Mouse (Mus musculus) induced T-regulatory cell, adult 2 months (primary cell): ENCODE results near the gene Hc.

Experiments used
- DNase-seq: peaks from one replicate; pipeline ENCODE4 v3.0.0-alpha.2; 2012; ENCODE audit warnings: low read depth

Gene Hc

GRCm38 (mm10) chr2:35057243-35057642 lies 4.0 kb downstream of the Hc start:
- DNase-seq = no peak

GRCm38 (mm10) chr2:35048851-35049250 lies 12.4 kb downstream of the Hc start:
- DNase-seq = peak; percentile 84

GRCm38 (mm10) chr2:35044956-35045355 lies 16.3 kb downstream of the Hc start:
- peak; percentile 75 for DNase-seq

- peak; percentile 68 for DNase-seq
Measured at GRCm38 (mm10) chr2:35038580-35039375, 22.5 kb downstream of the Hc start.

GRCm38 (mm10) chr2:35024646-35025154 lies 36.5 kb downstream of the Hc start:
- no peak for DNase-seq

GRCm38 (mm10) chr2:35021806-35022205 lies 39.4 kb downstream of the Hc start:
- DNase-seq = no peak

GRCm38 (mm10) chr2:35015861-35016260 lies 45.4 kb downstream of the Hc start:
- no peak for DNase-seq

GRCm38 (mm10) chr2:35011649-35012048 lies 49.6 kb downstream of the Hc start:
- no peak for DNase-seq

- DNase-seq = no peak
Measured at GRCm38 (mm10) chr2:34998956-34999355, 62.3 kb downstream of the Hc start.

GRCm38 (mm10) chr2:34996506-34996905 lies 64.7 kb downstream of the Hc start:
- DNase-seq = no peak

- DNase-seq = no peak
Measured at GRCm38 (mm10) chr2:34993696-34994356, 67.4 kb downstream of the Hc start.

- no peak for DNase-seq
Measured at GRCm38 (mm10) chr2:34992729-34993695, 68.2 kb downstream of the Hc start.

GRCm38 (mm10) chr2:34991966-34992365 lies 69.3 kb downstream of the Hc start:
- DNase-seq = no peak

GRCm38 (mm10) chr2:34989749-34990148 lies 71.5 kb downstream of the Hc start:
- DNase-seq = no peak

- DNase-seq = no peak
Measured at GRCm38 (mm10) chr2:34987595-34987994, 73.6 kb downstream of the Hc start.

GRCm38 (mm10) chr2:34984885-34985284 lies 76.4 kb downstream of the Hc start:
- DNase-seq = no peak

- DNase-seq = no peak
Measured at GRCm38 (mm10) chr2:34982906-34983698, 78.1 kb downstream of the Hc start.

- DNase-seq = no peak
Measured at GRCm38 (mm10) chr2:34982096-34982724, 79.0 kb downstream of the Hc start.

GRCm38 (mm10) chr2:34979459-34980011 lies 81.7 kb downstream of the Hc start:
- no peak for DNase-seq

GRCm38 (mm10) chr2:34978226-34978625 lies 83.0 kb downstream of the Hc start:
- DNase-seq = no peak
